Mouse (Mus musculus) cerebellum, adult 8-10 months (tissue): ENCODE results near the gene Izumo1r.
"Not testable (repeated sequence)": the region's sequence is repeated elsewhere in the genome, so short reads cannot be mapped to it uniquely, and the experiment has no call there.

Experiments used
- DNase-seq: peaks from one replicate; pipeline ENCODE4 v3.0.0; 2022

The Izumo1r gene

GRCm38 (mm10) chr9:14904741-14905475 lies 1.2 kb upstream of the Izumo1r start:
- no peak for DNase-seq

- DNase-seq = no peak
Observed at GRCm38 (mm10) chr9:14903006-14903405, 743 bp downstream of the Izumo1r start.

GRCm38 (mm10) chr9:14902416-14902815 lies 1.3 kb downstream of the Izumo1r start:
- no peak for DNase-seq

GRCm38 (mm10) chr9:14901757-14902156 lies 2.0 kb downstream of the Izumo1r start:
- DNase-seq = no peak

GRCm38 (mm10) chr9:14897102-14897501 lies 6.6 kb downstream of the Izumo1r start:
- DNase-seq = no peak

- no peak for DNase-seq
Observed at GRCm38 (mm10) chr9:14895237-14895835, 8.4 kb downstream of the Izumo1r start.

- DNase-seq = no peak
Observed at GRCm38 (mm10) chr9:14894628-14895027, 9.1 kb downstream of the Izumo1r start.

GRCm38 (mm10) chr9:14893388-14893787 lies 10.4 kb downstream of the Izumo1r start:
- no peak for DNase-seq

- DNase-seq = no peak
Observed at GRCm38 (mm10) chr9:14891891-14892290, 11.9 kb downstream of the Izumo1r start.

- no peak for DNase-seq
Observed at GRCm38 (mm10) chr9:14890699-14891098, 13.1 kb downstream of the Izumo1r start.

GRCm38 (mm10) chr9:14888671-14889070 lies 15.1 kb downstream of the Izumo1r start:
- DNase-seq = no peak

GRCm38 (mm10) chr9:14887787-14888382 lies 15.9 kb downstream of the Izumo1r start:
- DNase-seq = no peak

GRCm38 (mm10) chr9:14885954-14886353 lies 17.8 kb downstream of the Izumo1r start:
- no peak for DNase-seq

- no peak for DNase-seq
Observed at GRCm38 (mm10) chr9:14885151-14885550, 18.6 kb downstream of the Izumo1r start.

- no peak for DNase-seq
Observed at GRCm38 (mm10) chr9:14884641-14885040, 19.1 kb downstream of the Izumo1r start.

- not testable (repeated sequence) for DNase-seq
Observed at GRCm38 (mm10) chr9:14876566-14876965, 27.2 kb downstream of the Izumo1r start.

- no peak for DNase-seq
Observed at GRCm38 (mm10) chr9:14875743-14876507, 27.8 kb downstream of the Izumo1r start.

- no peak for DNase-seq
Observed at GRCm38 (mm10) chr9:14872181-14872930, 31.4 kb downstream of the Izumo1r start.

- DNase-seq = no peak
Observed at GRCm38 (mm10) chr9:14871536-14871935, 32.2 kb downstream of the Izumo1r start.

- DNase-seq = no peak
Observed at GRCm38 (mm10) chr9:14870802-14871201, 32.9 kb downstream of the Izumo1r start.

GRCm38 (mm10) chr9:14870377-14870776 lies 33.4 kb downstream of the Izumo1r start:
- DNase-seq = no peak

GRCm38 (mm10) chr9:14868326-14868725 lies 35.4 kb downstream of the Izumo1r start:
- no peak for DNase-seq

GRCm38 (mm10) chr9:14866957-14867356 lies 36.8 kb downstream of the Izumo1r start:
- no peak for DNase-seq
